Mouse (Mus musculus): ENCODE measurements around the gene Clasrp. TPM values are rescaled to one million over a fixed set of nuclear protein-coding genes. Genes with fewer than 3 reads are reported as not detected.

Clasrp gene
- polyA plus RNA-seq, 1 experiment: 41.1 TPM

GRCm38 (mm10) chr7:19560491-19561260 lies 43.6 kb downstream of the Clasrp start:
- TF ChIP-seq CTCF (IDR thresholded peaks at IDR 0.05; ENCODE audit: low read depth, low read length): no peak
- TF ChIP-seq POLR2A (IDR thresholded peaks at IDR 0.05; ENCODE audit: borderline replicate concordance, low read depth, low read length): no peak
- Histone ChIP-seq H3K27ac (ENCODE audit: insufficient read depth, low read depth, low read length) (peak overlapping the region; percentile 92), H3K4me1 (ENCODE audit: control insufficient read depth, insufficient read depth, low read length) (peaks cover 32% of the 10 kb centered on the region), H3K4me3 (ENCODE audit: insufficient read depth, low read length) (peak overlapping the region; percentile 98)

- peak overlapping the region; percentile 73 for H3K27ac ChIP-seq (ENCODE audit: insufficient read depth, low read depth, low read length)
- no peak for TF ChIP-seq POLR2A (IDR thresholded peaks at IDR 0.05; ENCODE audit: borderline replicate concordance, low read depth, low read length)
- TF ChIP-seq CTCF (IDR thresholded peaks at IDR 0.05; ENCODE audit: low read depth, low read length): no peak
- peaks cover 43% of the 10 kb centered on the region for H3K4me1 ChIP-seq (ENCODE audit: control insufficient read depth, insufficient read depth, low read length)
- H3K4me3 ChIP-seq (ENCODE audit: insufficient read depth, low read length): no peak overlapping the region; the same call in 1 of the 2 replicates
These were observed 45.3 kb downstream of the Clasrp start for GRCm38 (mm10) chr7:19558965-19559364.

GRCm38 (mm10) chr7:19557982-19558900 lies 46.0 kb downstream of the Clasrp start:
- H3K27ac ChIP-seq (ENCODE audit: insufficient read depth, low read depth, low read length): peak overlapping the region; percentile 73
- no peak overlapping the region for H3K4me3 ChIP-seq (ENCODE audit: insufficient read depth, low read length)

GRCm38 (mm10) chr7:19557086-19557485 lies 47.2 kb downstream of the Clasrp start:
- Histone ChIP-seq H3K4me3 (ENCODE audit: insufficient read depth, low read length) (no peak overlapping the region), H3K4me1 (ENCODE audit: control insufficient read depth, insufficient read depth, low read length) (peaks cover 56% of the 10 kb centered on the region), H3K27ac (ENCODE audit: insufficient read depth, low read depth, low read length) (no peak overlapping the region)
- no peak for TF ChIP-seq POLR2A (IDR thresholded peaks at IDR 0.05; ENCODE audit: borderline replicate concordance, low read depth, low read length)
- TF ChIP-seq CTCF (IDR thresholded peaks at IDR 0.05; ENCODE audit: low read depth, low read length): no peak

More at GRCm38 (mm10) chr7:19557982-19558900, 46.0 kb downstream of the Clasrp start:
- TF ChIP-seq CTCF (IDR thresholded peaks at IDR 0.05; ENCODE audit: low read depth, low read length) (no peak), POLR2A (IDR thresholded peaks at IDR 0.05; ENCODE audit: borderline replicate concordance, low read depth, low read length) (no peak)
- H3K4me1 ChIP-seq (ENCODE audit: control insufficient read depth, insufficient read depth, low read length): peaks cover 48% of the 10 kb centered on the region

- Histone ChIP-seq H3K4me3 (ENCODE audit: insufficient read depth, low read length) (no peak overlapping the region), H3K4me1 (ENCODE audit: control insufficient read depth, insufficient read depth, low read length) (peaks cover 52% of the 10 kb centered on the region), H3K27ac (ENCODE audit: insufficient read depth, low read depth, low read length) (peak overlapping the region; percentile 26; the same call in 1 of the 2 replicates)
- TF ChIP-seq POLR2A (IDR thresholded peaks at IDR 0.05; ENCODE audit: borderline replicate concordance, low read depth, low read length): no peak
- no peak for TF ChIP-seq CTCF (IDR thresholded peaks at IDR 0.05; ENCODE audit: low read depth, low read length)
These were observed 50.1 kb downstream of the Clasrp start for GRCm38 (mm10) chr7:19554168-19554567.

- H3K4me3 ChIP-seq (ENCODE audit: insufficient read depth, low read length): no peak overlapping the region
- no peak overlapping the region for H3K27ac ChIP-seq (ENCODE audit: insufficient read depth, low read depth, low read length)
- no peak for TF ChIP-seq POLR2A (IDR thresholded peaks at IDR 0.05; ENCODE audit: borderline replicate concordance, low read depth, low read length)
- no peak for TF ChIP-seq CTCF (IDR thresholded peaks at IDR 0.05; ENCODE audit: low read depth, low read length)
These were observed 51.8 kb downstream of the Clasrp start for GRCm38 (mm10) chr7:19552443-19552842.

GRCm38 (mm10) chr7:19551634-19552033 lies 52.7 kb downstream of the Clasrp start:
- peaks cover 29% of the 10 kb centered on the region for H3K4me1 ChIP-seq (ENCODE audit: control insufficient read depth, insufficient read depth, low read length)
- no peak for TF ChIP-seq POLR2A (IDR thresholded peaks at IDR 0.05; ENCODE audit: borderline replicate concordance, low read depth, low read length)
- TF ChIP-seq CTCF (IDR thresholded peaks at IDR 0.05; ENCODE audit: low read depth, low read length): no peak
- H3K4me3 ChIP-seq (ENCODE audit: insufficient read depth, low read length): no peak overlapping the region
- no peak overlapping the region for H3K27ac ChIP-seq (ENCODE audit: insufficient read depth, low read depth, low read length)

More at GRCm38 (mm10) chr7:19552443-19552842, 51.8 kb downstream of the Clasrp start:
- H3K4me1 ChIP-seq (ENCODE audit: control insufficient read depth, insufficient read depth, low read length): peaks cover 34% of the 10 kb centered on the region

- peaks cover 22% of the 10 kb centered on the region for H3K4me1 ChIP-seq (ENCODE audit: control insufficient read depth, insufficient read depth, low read length)
- TF ChIP-seq CTCF (IDR thresholded peaks at IDR 0.05; ENCODE audit: low read depth, low read length): no peak
- H3K4me3 ChIP-seq (ENCODE audit: insufficient read depth, low read length): no peak overlapping the region
- H3K27ac ChIP-seq (ENCODE audit: insufficient read depth, low read depth, low read length): no peak overlapping the region
These were observed 54.9 kb downstream of the Clasrp start for GRCm38 (mm10) chr7:19549394-19549793.

- Histone ChIP-seq H3K27ac (ENCODE audit: insufficient read depth, low read depth, low read length) (no peak overlapping the region), H3K4me3 (ENCODE audit: insufficient read depth, low read length) (no peak overlapping the region), H3K4me1 (ENCODE audit: control insufficient read depth, insufficient read depth, low read length) (peaks cover 9% of the 10 kb centered on the region)
- no peak for TF ChIP-seq POLR2A (IDR thresholded peaks at IDR 0.05; ENCODE audit: borderline replicate concordance, low read depth, low read length)
These were observed 56.8 kb downstream of the Clasrp start for GRCm38 (mm10) chr7:19547344-19547969.

Measured in bone marrow macrophage, adult 2 months (primary cell).